Mouse (Mus musculus) lung, adult 10 weeks (tissue): ENCODE measurements around the gene Tbx22. TPM values are rescaled to one million over a fixed set of nuclear protein-coding genes. Genes with fewer than 3 reads are reported as not detected.

Source experiments
- polyA plus RNA-seq: library from polyadenylated mRNA; stranded (reverse); fragments of 350-450 nt; fragmentation: Illumina TruSeq; extraction: RNeasy Lipid Tissue Mini Kit (QIAGEN cat#74804); gene quantifications from one replicate; pipeline ENCODE4 v1.2.3, GENCODE M21; 2014; ENCODE audit warnings: low read depth, low replicate concordance; ENCODE audit not compliant: insufficient read depth

The Tbx22 gene
- polyA plus RNA-seq: not detected

GRCm38 (mm10) chrX:107667664-107668063 lies at the start of gene Tbx22:
TSS of gene Tbx22 (plus strand) at chrX:107667964.

Other genes with a start within 250 kb of the Tbx22 start
- gene Tent5d, start 124.6 kb downstream of the Tbx22 start, polyA plus RNA-seq: not detected
- 6.1 TPM for gene 2610002M06Rik, start 148.4 kb downstream of the Tbx22 start, polyA plus RNA-seq